Mouse (Mus musculus) G1E (cell line): ENCODE measurements around the gene Spryd7. TPM values are rescaled to one million over a fixed set of nuclear protein-coding genes. Genes with fewer than 3 reads are reported as not detected.

Experiments used
- ATAC-seq: 2 replicates; pipeline ENCODE4 v1.8.0; 2016; ENCODE audit warnings: mild to moderate bottlenecking; ENCODE audit not compliant: insufficient number of reproducible peaks, poor library complexity, low FRiP score, severe bottlenecking; ENCODE audit errors: extremely low read depth
- DNase-seq: peaks from one replicate; pipeline ENCODE4 v3.0.0; 2012; ENCODE audit warnings: low spot score
- H3K27me3 ChIP-seq: 2 replicates; pipeline ENCODE4 v1.6.1; 2012; ENCODE audit warnings: mild to moderate bottlenecking, low read length, inconsistent platforms; ENCODE audit not compliant: insufficient read depth
- H3K36me3 ChIP-seq: replicated peaks from 2 replicates; pipeline ENCODE3; 2012; ENCODE audit warnings: mild to moderate bottlenecking, inconsistent platforms
- H3K4me1 ChIP-seq: 2 replicates; pipeline ENCODE4 v1.6.1; 2012; ENCODE audit warnings: low read depth, low read length, inconsistent platforms, mixed read lengths; ENCODE audit not compliant: insufficient read depth
- H3K4me3 ChIP-seq: 2 replicates; pipeline ENCODE4 v1.5.1; 2012; ENCODE audit warnings: low read depth, mild to moderate bottlenecking, inconsistent platforms, low read length, moderate library complexity, mixed read lengths
- H3K9me3 ChIP-seq: replicated peaks from 2 replicates; pipeline ENCODE4 v1.6.1; 2012; ENCODE audit warnings: inconsistent platforms
- CTCF ChIP-seq: IDR thresholded peaks from 2 replicates; pipeline ENCODE4 v1.5.1; 2012; ENCODE audit warnings: low read depth, low read length, inconsistent platforms, mixed read lengths
- GATA1 ChIP-seq: IDR thresholded peaks from 2 replicates; pipeline ENCODE4 v1.6.1; 2012; ENCODE audit warnings: borderline replicate concordance, low read length, inconsistent platforms, mixed read lengths
- GATA2 ChIP-seq: IDR thresholded peaks from 2 replicates; pipeline ENCODE4 v1.6.1; 2012; ENCODE audit warnings: low read depth, low read length, inconsistent platforms, borderline replicate concordance
- POLR2AphosphoS5 ChIP-seq: IDR thresholded peaks from 2 replicates; pipeline ENCODE4 v1.6.1; 2012; ENCODE audit warnings: low read depth, low read length, inconsistent platforms; ENCODE audit not compliant: insufficient replicate concordance
- TAL1 ChIP-seq: conservative IDR thresholded peaks from 2 replicates; pipeline ENCODE4 v1.6.1; 2012; ENCODE audit warnings: low read depth, low read length, inconsistent platforms, mixed read lengths
- polyA plus RNA-seq: library from polyadenylated mRNA; stranded (reverse); fragments of >175 nt; gene quantifications from 2 replicates; pipeline ENCODE4 v1.2.3, GENCODE M21; 2012
- total RNA-seq, 2 experiments: library from RNA; stranded (forward) in 1 of 2; stranded (reverse) in 1 of 2; fragments of 200-1000 nt in 1 of 2; fragments of >200 nt in 1 of 2; fragmentation: Nextera tagmentation in 1 of 2; gene quantifications; 2 replicates each; pipeline ENCODE4 v1.2.3; 2014 to 2017

Gene Spryd7
- total and polyA plus RNA-seq, 3 experiments, result 2.9 to 10.5 (median 7.8) TPM

GRCm38 (mm10) chr14:61523821-61524220 is 32.9 kb downstream of the Spryd7 start:
- no peak for TF ChIP-seq GATA1
- TF ChIP-seq GATA2, result no peak
- no peak for TF ChIP-seq POLR2AphosphoS5
- no peak for TF ChIP-seq TAL1
- no peak for TF ChIP-seq CTCF
- peaks cover 28% of the 10 kb centered on the region for H3K27me3 ChIP-seq
- ATAC-seq, result no peak

GRCm38 (mm10) chr14:61518659-61519480 is 37.8 kb downstream of the Spryd7 start:
- Histone ChIP-seq H3K9me3 (no peaks in the 10 kb centered on the region), H3K4me1 (0 out of 2 replicates have a peak, but pooled peaks cover 5% of the 10 kb centered on the region), H3K27me3 (peaks cover 16% of the 10 kb centered on the region), H3K36me3 (no peaks in the 10 kb centered on the region), H3K4me3 (no peak overlapping the region)
- DNase-seq (no peak), ATAC-seq (no peak)
- TF ChIP-seq GATA2 (no peak), TAL1 (no peak), CTCF (no peak), POLR2AphosphoS5 (no peak), GATA1 (no peak)

More at GRCm38 (mm10) chr14:61523821-61524220, 32.9 kb downstream of the Spryd7 start:
- no peak overlapping the region for H3K4me3 ChIP-seq
- no peak for DNase-seq
- no peaks in the 10 kb centered on the region for H3K4me1 ChIP-seq
- no peaks in the 10 kb centered on the region for H3K9me3 ChIP-seq
- no peaks in the 10 kb centered on the region for H3K36me3 ChIP-seq

- DNase-seq, result no peak
- H3K36me3 ChIP-seq, result no peaks in the 10 kb centered on the region
- no peaks in the 10 kb centered on the region for H3K9me3 ChIP-seq
- no peak overlapping the region for H3K4me3 ChIP-seq
- TF ChIP-seq TAL1 (no peak), POLR2AphosphoS5 (no peak), GATA2 (no peak), CTCF (no peak), GATA1 (no peak)
- peaks cover 17% of the 10 kb centered on the region for H3K27me3 ChIP-seq
- H3K4me1 ChIP-seq, result 0 out of 2 replicates have a peak, but pooled peaks cover 5% of the 10 kb centered on the region
- ATAC-seq, result no peak
These were observed 39.9 kb downstream of the Spryd7 start for GRCm38 (mm10) chr14:61516471-61517426.

- peaks cover 6% of the 10 kb centered on the region for H3K27me3 ChIP-seq
- no peak for ATAC-seq
- DNase-seq, result no peak
- H3K9me3 ChIP-seq, result 0 out of 2 replicates have a peak, but pooled peaks cover 2% of the 10 kb centered on the region
- 0 out of 2 replicates have a peak, but pooled peaks cover under 1% of the 10 kb centered on the region for H3K4me1 ChIP-seq
- no peak overlapping the region for H3K4me3 ChIP-seq
- no peaks in the 10 kb centered on the region for H3K36me3 ChIP-seq
- no peak for TF ChIP-seq GATA1
- no peak for TF ChIP-seq TAL1
- TF ChIP-seq POLR2AphosphoS5, result no peak
- no peak for TF ChIP-seq GATA2
- TF ChIP-seq CTCF, result no peak
These were observed 45.2 kb downstream of the Spryd7 start for GRCm38 (mm10) chr14:61511494-61511893.

- Histone ChIP-seq H3K36me3 (no peaks in the 10 kb centered on the region), H3K4me3 (no peak overlapping the region), H3K9me3 (no peaks in the 10 kb centered on the region), H3K27me3 (peaks cover 15% of the 10 kb centered on the region), H3K4me1 (0 out of 2 replicates have a peak, but pooled peaks cover 2% of the 10 kb centered on the region)
- TF ChIP-seq GATA1, result no peak
- peak; percentile 80 for TF ChIP-seq CTCF
- DNase-seq (peak; percentile 58), ATAC-seq (peak; percentile 57; the same call in 1 of the 2 replicates)
These were observed 58.8 kb downstream of the Spryd7 start for GRCm38 (mm10) chr14:61497716-61498490.
